ENCODE assay signal across 9 mouse cellular contexts in genomic region chr16:4781524-4782196, GRCm38 (mm10). TPM values are rescaled to one million over a fixed set of nuclear protein-coding genes. Genes with fewer than 3 reads are reported as not detected.
DNase-seq lines count a peak whose midpoint lies in the region; ATAC-seq and TF ChIP-seq lines count a peak whose summit lies in the region.
"Had no signal": no experiment of that assay in that cellular context is flagged by ENCODE, and none has a peak within 500 bp of the region (broad histone marks: within the 10 kb centered on the region; RNA-seq: fewer than 3 reads in every experiment).

No protein-coding gene starts in this region.

- WGBS in limb, embryonic 14.5 days: 74% methylated on average over 5 of the region's 5 CpGs
- WGBS in limb, embryonic 10.5 days: 91% methylated on average over 5 of the region's 5 CpGs
- WGBS in lung, adult 2 months: 31% methylated on average over 5 of the region's 5 CpGs
- WGBS in intestine, postnatal 0 days: 67% methylated on average over 5 of the region's 5 CpGs

- peak; percentile 49 for DNase-seq in limb, embryonic 14.5 days (ENCODE audit: low spot score)
- no peak for DNase-seq in limb, embryonic 10.5 days (ENCODE audit: low spot score)
- DNase-seq in cerebellum, adult 11-12 months: peak; percentile 73
- peak; percentile 61 to 62 for DNase-seq in gastrocnemius, postnatal 36 days
- peak; percentile 78 for DNase-seq in kidney, adult 9 months
- peak; percentile 54 for DNase-seq in lung, adult 2 months
- DNase-seq in testis, postnatal 10 days (ENCODE audit: low spot score): peak; percentile 79

- H3K27ac ChIP-seq in limb, embryonic 14.5 days (replicated peaks; ENCODE audit: low read depth, low read length): no peak overlapping the region
- H3K27ac ChIP-seq in limb, embryonic 10.5 days: no peak overlapping the region
- no peak overlapping the region; the same call in 1 of the 2 replicates for H3K27ac ChIP-seq in intestine, postnatal 0 days (ENCODE audit: low read depth, low read length)

- no peak overlapping the region for H3K4me2 ChIP-seq in limb, embryonic 14.5 days (replicated peaks; ENCODE audit: low read depth, low read length, severe bottlenecking)
- no peak overlapping the region for H3K4me2 ChIP-seq in intestine, postnatal 0 days (replicated peaks; ENCODE audit: low read depth)

- no peak overlapping the region for H3K4me3 ChIP-seq in limb, embryonic 14.5 days (replicated peaks; ENCODE audit: low read length)
- H3K4me3 ChIP-seq in limb, embryonic 10.5 days: no peak overlapping the region
- H3K4me3 ChIP-seq in lung, adult 2 months (replicated peaks; ENCODE audit: extremely low read depth, low read depth, low read length): no peak overlapping the region
- H3K4me3 ChIP-seq in intestine, postnatal 0 days (ENCODE audit: low read depth, low read length): no peak overlapping the region

- 0 out of 2 replicates have a peak, but pooled peaks have one; percentile 7 for ATAC-seq in limb, embryonic 14.5 days (ENCODE audit: low FRiP score, low read depth)
- no peak for ATAC-seq in intestine, postnatal 0 days

- no peaks in the 10 kb centered on the region for H3K9me3 ChIP-seq in limb, embryonic 14.5 days (ENCODE audit: control insufficient read depth, low read length)
- H3K9me3 ChIP-seq in limb, embryonic 10.5 days (replicated peaks): no peaks in the 10 kb centered on the region
- H3K9me3 ChIP-seq in intestine, postnatal 0 days (ENCODE audit: control insufficient read depth): no peaks in the 10 kb centered on the region
- H3K9me3 ChIP-seq: G1E had no signal

- H3K4me1 ChIP-seq in limb, embryonic 14.5 days (ENCODE audit: control insufficient read depth, insufficient read depth, low read length): peaks cover 7% of the 10 kb centered on the region; the same call in 1 of the 2 replicates
- no peaks in the 10 kb centered on the region; the same call in 1 of the 2 replicates for H3K4me1 ChIP-seq in limb, embryonic 10.5 days
- peaks cover 28% of the 10 kb centered on the region for H3K4me1 ChIP-seq in lung, adult 2 months (ENCODE audit: control insufficient read depth, insufficient read depth, low read length)
- peaks cover 26% of the 10 kb centered on the region for H3K4me1 ChIP-seq in intestine, postnatal 0 days (replicated peaks; ENCODE audit: control insufficient read depth, insufficient read depth, low read length)

- no peak for TF ChIP-seq CTCF in lung, adult 2 months (IDR thresholded peaks at IDR 0.05; ENCODE audit: insufficient read depth, low read length)
- no peak for TF ChIP-seq CTCF in intestine, postnatal 0 days (IDR thresholded peaks at IDR 0.05; ENCODE audit: low read depth)

- H3K27me3 ChIP-seq in limb, embryonic 14.5 days (ENCODE audit: control insufficient read depth, insufficient read depth, low read length): no peaks in the 10 kb centered on the region
- no peaks in the 10 kb centered on the region for H3K27me3 ChIP-seq in limb, embryonic 10.5 days (ENCODE audit: low read depth, poor library complexity, severe bottlenecking)
- H3K27me3 ChIP-seq in intestine, postnatal 0 days (replicated peaks; ENCODE audit: control insufficient read depth, insufficient read depth, low read length): no peaks in the 10 kb centered on the region

- H3K9ac ChIP-seq in limb, embryonic 14.5 days (ENCODE audit: low read depth, low read length, severe bottlenecking): no peak overlapping the region
- H3K9ac ChIP-seq in intestine, postnatal 0 days (ENCODE audit: low read depth, low read length): no peak overlapping the region

- no peak for TF ChIP-seq POLR2A in limb, embryonic 14.5 days (IDR thresholded peaks at IDR 0.05; ENCODE audit: borderline replicate concordance, extremely low read depth, insufficient read depth, insufficient read length)
- no peak for TF ChIP-seq POLR2A in lung, adult 2 months (IDR thresholded peaks at IDR 0.05; ENCODE audit: borderline replicate concordance, extremely low read depth, low read depth, low read length)

- intact Hi-C loops in gastrocnemius, postnatal 36 days (cut with DNase I): no loop called here

- H3K36me3 ChIP-seq in limb, embryonic 14.5 days (ENCODE audit: control insufficient read depth, insufficient read depth, low read length): peaks cover 22% of the 10 kb centered on the region
- peaks cover 61% of the 10 kb centered on the region for H3K36me3 ChIP-seq in limb, embryonic 10.5 days
- peaks cover 11% of the 10 kb centered on the region; the same call in 1 of the 2 replicates for H3K36me3 ChIP-seq in intestine, postnatal 0 days (ENCODE audit: control insufficient read depth, insufficient read depth)

RNA-seq across cellular contexts. Expression of gene Cdip1, which starts 8.4 kb away (rescaled TPM):
- 84.8 and 110 TPM in 2 replicates for polyA plus RNA-seq in limb, embryonic 14.5 days (2012; rRNA removed)
- polyA plus RNA-seq in limb, embryonic 14.5 days (2014; fragmentation: Nextera tagmentation; extraction: Ambion mirVana): 80.8 and 81.2 TPM in 2 replicates
- 112 TPM in 2 replicates for polyA plus RNA-seq in limb, embryonic 10.5 days (2016; fragmentation: Nextera tagmentation; extraction: Ambion mirVana)
- 10 to 100 TPM; 63.2 to 80.0 TPM for total RNA-seq in gastrocnemius, postnatal 36 days (2021)
- polyA plus RNA-seq in lung, adult 2 months (2012; rRNA removed): 76.7 and 93.0 TPM in 2 replicates
- 68.0 and 75.2 TPM in 2 replicates for polyA plus RNA-seq in intestine, postnatal 0 days (2015; fragmentation: Nextera tagmentation; extraction: Ambion mirVana)

RNA-seq across cellular contexts. Expression of gene 4930562C15Rik, which starts 53.6 kb away (rescaled TPM):
- polyA plus RNA-seq in limb, embryonic 14.5 days (2012; rRNA removed): not detected in 2 replicates
- polyA plus RNA-seq in limb, embryonic 14.5 days (2014; fragmentation: Nextera tagmentation; extraction: Ambion mirVana): 0.37 and 0.70 TPM in 2 replicates
- 0.40 and 0.71 TPM in 2 replicates for polyA plus RNA-seq in limb, embryonic 10.5 days (2016; fragmentation: Nextera tagmentation; extraction: Ambion mirVana)
- total RNA-seq in gastrocnemius, postnatal 36 days (2021): not detected
- 4.9 and 5.2 TPM in 2 replicates for polyA plus RNA-seq in lung, adult 2 months (2012; rRNA removed)
- polyA plus RNA-seq in intestine, postnatal 0 days (2015; fragmentation: Nextera tagmentation; extraction: Ambion mirVana): not detected in 2 replicates
- polyA plus RNA-seq: G1E had no signal

RNA-seq across cellular contexts. Expression of gene Hmox2, which starts 55.5 kb away (rescaled TPM):
- polyA plus RNA-seq in limb, embryonic 14.5 days (2012; rRNA removed): 56.0 and 63.1 TPM in 2 replicates
- polyA plus RNA-seq in limb, embryonic 14.5 days (2014; fragmentation: Nextera tagmentation; extraction: Ambion mirVana): 96.6 and 106 TPM in 2 replicates
- polyA plus RNA-seq in limb, embryonic 10.5 days (2016; fragmentation: Nextera tagmentation; extraction: Ambion mirVana): 93.7 and 101 TPM in 2 replicates
- 10 to 100 TPM; 31.5 to 35.3 TPM for total RNA-seq in gastrocnemius, postnatal 36 days (2021)
- 21.3 and 32.1 TPM in 2 replicates for polyA plus RNA-seq in lung, adult 2 months (2012; rRNA removed)
- polyA plus RNA-seq in intestine, postnatal 0 days (2015; fragmentation: Nextera tagmentation; extraction: Ambion mirVana): 63.1 and 64.3 TPM in 2 replicates
